Mouse (Mus musculus): ENCODE results near the gene Mfsd14b. TPM values are rescaled to one million over a fixed set of nuclear protein-coding genes. Genes with fewer than 3 reads are reported as not detected.

Mfsd14b gene
- total RNA-seq (2014; rRNA removed) (29.2 and 35.0 TPM in 2 replicates), polyA plus RNA-seq (2012; rRNA removed) (10.0 and 11.8 TPM in 2 replicates)

DNA sequence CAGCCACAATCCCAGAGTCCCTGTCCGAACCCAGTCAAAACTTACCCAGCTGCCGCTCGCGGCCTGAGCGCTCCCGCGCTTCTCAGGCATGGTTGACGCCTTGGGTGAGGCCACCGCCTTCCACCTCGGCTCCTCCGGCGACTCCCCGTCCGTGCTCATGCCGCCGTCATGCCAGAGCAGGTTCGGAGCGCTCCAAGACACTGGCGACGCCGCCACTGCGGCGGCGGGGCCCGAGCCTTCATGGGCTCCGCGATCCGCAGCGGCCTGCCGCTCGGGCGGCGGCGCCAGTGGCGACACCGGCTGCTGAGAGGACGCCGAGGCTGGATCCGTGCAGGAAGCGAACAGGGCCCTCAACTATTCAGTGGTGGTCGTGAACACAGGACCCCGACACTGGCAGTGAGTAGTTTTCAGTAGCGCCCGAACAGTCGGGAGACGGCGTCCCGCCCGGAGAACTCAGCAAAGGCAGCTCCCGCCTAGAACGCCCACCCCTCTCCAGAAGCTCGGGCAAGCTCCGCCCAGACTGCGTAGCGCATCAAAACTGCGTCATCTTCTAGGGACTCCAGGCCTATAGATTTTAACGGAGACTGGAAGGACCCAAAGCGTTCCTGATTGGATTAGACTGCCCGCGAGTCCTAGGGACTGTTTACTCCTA, at the start of gene Mfsd14b:
Gene Mfsd14b, minus strand, starts transcription at position 517 of the 652 bp plus-strand sequence.
- peak within 1 kb of the TSS; percentile 88 for H3K4me3 ChIP-seq (ENCODE audit: insufficient read depth, low read depth, low read length)
- no peak for TF ChIP-seq CTCF (IDR thresholded peaks at IDR 0.05; ENCODE audit: low read depth, low read length)
- peak; percentile 53; the same call in 1 of the 2 replicates for TF ChIP-seq POLR2A (IDR thresholded peaks at IDR 0.05; ENCODE audit: extremely low read depth, insufficient read depth, low read length)
- WGBS, result under 1% methylated on average over 60 of the region's 60 CpGs
- H3K4me1 ChIP-seq (ENCODE audit: control insufficient read depth, insufficient read depth, low read length), result peaks cover 5% of the 10 kb centered on the region; the same call in 1 of the 2 replicates
- H3K27ac ChIP-seq (replicated peaks; ENCODE audit: insufficient read depth, low read depth, low read length), result peak within 1 kb of the TSS; percentile 40
- H3K36me3 ChIP-seq (ENCODE audit: control insufficient read depth, insufficient read depth, low read length), result no peaks in the 10 kb centered on the region
- DNase-seq (ENCODE audit: extremely low read depth, low read depth, low spot score), result peak; percentile 86
- H3K27me3 ChIP-seq (ENCODE audit: control insufficient read depth, insufficient read depth, low read length), result no peaks in the 10 kb centered on the region
- peaks cover 6% of the 10 kb centered on the region; the same call in 1 of the 2 replicates for H3K79me2 ChIP-seq (ENCODE audit: control insufficient read depth, insufficient read depth, low read length)
- H3K9ac ChIP-seq (ENCODE audit: low read depth, low read length), result peak within 1 kb of the TSS; percentile 87

DNA sequence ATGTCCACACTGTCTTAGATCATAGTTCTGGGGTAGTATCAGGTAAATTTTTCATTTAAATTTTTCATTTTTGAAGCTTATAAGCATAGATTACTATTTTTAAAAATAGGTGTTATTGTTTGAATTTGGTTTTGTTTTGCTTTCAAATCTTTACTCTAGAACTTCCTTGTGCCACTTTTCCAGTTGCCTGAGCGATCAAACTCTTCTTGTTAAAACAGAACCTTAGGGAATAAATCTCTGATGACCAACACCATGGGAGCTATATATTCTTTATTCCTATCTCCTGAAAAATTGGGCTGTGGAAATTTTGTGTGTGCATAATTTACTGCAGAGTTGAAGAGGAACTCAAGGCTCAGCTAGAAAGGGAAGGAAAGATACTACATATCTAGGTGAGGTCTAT, 37.2 kb upstream of the Mfsd14b start, which contains the start of gene Olfr466:
Gene Olfr466, plus strand, starts transcription at position 301 of the 400 bp plus-strand sequence.
- WGBS, result 72% methylated on average over 1 of the region's 1 CpGs
- H3K4me3 ChIP-seq (ENCODE audit: insufficient read depth, low read depth, low read length), result no peak within 1 kb of the TSS
- H3K27ac ChIP-seq (replicated peaks; ENCODE audit: insufficient read depth, low read depth, low read length), result no peak within 1 kb of the TSS
- H3K4me1 ChIP-seq (ENCODE audit: control insufficient read depth, insufficient read depth, low read length), result no peaks in the 10 kb centered on the region
- H3K36me3 ChIP-seq (ENCODE audit: control insufficient read depth, insufficient read depth, low read length), result no peaks in the 10 kb centered on the region
- H3K27me3 ChIP-seq (ENCODE audit: control insufficient read depth, insufficient read depth, low read length), result no peaks in the 10 kb centered on the region
- H3K79me2 ChIP-seq (ENCODE audit: control insufficient read depth, insufficient read depth, low read length), result no peaks in the 10 kb centered on the region
- no peak for DNase-seq (ENCODE audit: extremely low read depth, low read depth, low spot score)
- H3K9ac ChIP-seq (ENCODE audit: low read depth, low read length), result no peak within 1 kb of the TSS
- TF ChIP-seq POLR2A (IDR thresholded peaks at IDR 0.05; ENCODE audit: extremely low read depth, insufficient read depth, low read length), result no peak
- TF ChIP-seq CTCF (IDR thresholded peaks at IDR 0.05; ENCODE audit: low read depth, low read length), result no peak

DNA sequence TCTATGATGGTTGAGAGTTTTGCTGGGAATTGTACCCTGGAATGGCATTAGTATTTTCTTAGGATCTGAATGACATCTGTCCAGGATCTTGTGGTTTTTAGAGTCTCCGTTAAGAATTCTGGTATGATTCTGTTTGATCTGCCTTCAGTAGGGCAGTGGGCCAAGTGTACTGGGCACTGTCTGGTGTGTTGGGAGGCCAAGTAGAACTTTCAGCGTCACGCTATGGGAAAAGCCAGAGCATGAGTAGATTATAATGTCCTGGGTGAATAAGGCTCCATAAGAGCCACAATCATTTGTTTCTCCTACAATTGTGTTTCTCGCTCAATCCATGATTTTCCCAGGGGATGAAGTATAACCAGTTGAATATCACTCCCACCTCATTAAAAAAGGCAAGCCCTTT, 25.0 kb upstream of the Mfsd14b start, which contains the start of gene Olfr465-ps1:
Gene Olfr465-ps1, plus strand, starts transcription at position 301 of the 400 bp plus-strand sequence.
- DNase-seq (ENCODE audit: extremely low read depth, low read depth, low spot score), result no peak
- no peak within 1 kb of the TSS for H3K4me3 ChIP-seq (ENCODE audit: insufficient read depth, low read depth, low read length)
- H3K36me3 ChIP-seq (ENCODE audit: control insufficient read depth, insufficient read depth, low read length), result no peaks in the 10 kb centered on the region
- H3K27ac ChIP-seq (replicated peaks; ENCODE audit: insufficient read depth, low read depth, low read length), result no peak within 1 kb of the TSS
- H3K4me1 ChIP-seq (ENCODE audit: control insufficient read depth, insufficient read depth, low read length), result no peaks in the 10 kb centered on the region
- no peaks in the 10 kb centered on the region for H3K27me3 ChIP-seq (ENCODE audit: control insufficient read depth, insufficient read depth, low read length)
- 68% methylated on average over 4 of the region's 4 CpGs for WGBS
- no peaks in the 10 kb centered on the region for H3K79me2 ChIP-seq (ENCODE audit: control insufficient read depth, insufficient read depth, low read length)
- no peak for TF ChIP-seq CTCF (IDR thresholded peaks at IDR 0.05; ENCODE audit: low read depth, low read length)
- no peak for TF ChIP-seq POLR2A (IDR thresholded peaks at IDR 0.05; ENCODE audit: extremely low read depth, insufficient read depth, low read length)
- no peak within 1 kb of the TSS for H3K9ac ChIP-seq (ENCODE audit: low read depth, low read length)

DNA sequence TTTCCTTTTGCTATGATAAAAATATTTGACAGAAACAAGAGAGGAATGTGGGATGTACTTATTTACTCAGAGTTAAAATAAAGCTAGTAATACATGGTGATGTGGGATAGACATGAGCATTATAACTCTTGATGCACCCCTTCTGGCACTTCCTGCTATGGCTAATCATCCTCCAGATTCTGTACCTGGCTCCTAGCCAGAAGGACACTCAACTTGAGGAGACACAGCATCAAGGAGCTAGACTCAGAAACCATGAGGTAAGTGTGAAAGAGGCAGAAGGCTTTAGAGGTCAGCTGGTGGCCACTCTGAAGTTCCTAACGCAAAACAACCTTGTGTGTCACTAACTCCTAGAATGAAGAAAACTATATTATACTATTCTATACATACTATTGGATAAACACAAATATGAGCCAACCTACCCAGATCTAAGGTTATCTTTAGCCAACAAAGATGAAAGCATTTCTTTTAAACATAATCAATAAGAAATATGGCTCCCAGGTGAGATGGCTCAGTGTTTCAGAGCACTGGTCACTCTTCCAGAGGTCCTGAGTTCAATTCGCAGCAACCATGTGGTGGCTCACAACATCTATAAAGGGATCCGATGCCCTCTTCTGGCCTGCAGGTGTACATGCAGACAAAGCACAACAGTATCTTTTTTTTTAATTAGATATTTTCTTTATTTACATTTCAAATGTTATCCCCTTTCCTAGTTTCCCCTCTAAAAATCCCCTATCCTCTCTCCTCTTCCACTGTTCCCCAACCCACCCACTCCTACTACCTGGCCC, 14.5 kb upstream of the Mfsd14b start:
- H3K27ac ChIP-seq (replicated peaks; ENCODE audit: insufficient read depth, low read depth, low read length), result no peak overlapping the region
- H3K4me3 ChIP-seq (ENCODE audit: insufficient read depth, low read depth, low read length), result no peak overlapping the region
- no peaks in the 10 kb centered on the region for H3K36me3 ChIP-seq (ENCODE audit: control insufficient read depth, insufficient read depth, low read length)
- no peak overlapping the region for H3K9ac ChIP-seq (ENCODE audit: low read depth, low read length)
- H3K4me1 ChIP-seq (ENCODE audit: control insufficient read depth, insufficient read depth, low read length), result no peaks in the 10 kb centered on the region
- no peaks in the 10 kb centered on the region for H3K79me2 ChIP-seq (ENCODE audit: control insufficient read depth, insufficient read depth, low read length)
- peak; percentile 12 for DNase-seq (ENCODE audit: extremely low read depth, low read depth, low spot score)
- H3K27me3 ChIP-seq (ENCODE audit: control insufficient read depth, insufficient read depth, low read length), result no peaks in the 10 kb centered on the region
- 57% methylated on average over 3 of the region's 3 CpGs for whole genome bisulfite sequencing
- TF ChIP-seq CTCF (IDR thresholded peaks at IDR 0.05; ENCODE audit: low read depth, low read length) (peak; percentile 37; the same call in 1 of the 2 replicates), POLR2A (IDR thresholded peaks at IDR 0.05; ENCODE audit: extremely low read depth, insufficient read depth, low read length) (no peak)

DNA sequence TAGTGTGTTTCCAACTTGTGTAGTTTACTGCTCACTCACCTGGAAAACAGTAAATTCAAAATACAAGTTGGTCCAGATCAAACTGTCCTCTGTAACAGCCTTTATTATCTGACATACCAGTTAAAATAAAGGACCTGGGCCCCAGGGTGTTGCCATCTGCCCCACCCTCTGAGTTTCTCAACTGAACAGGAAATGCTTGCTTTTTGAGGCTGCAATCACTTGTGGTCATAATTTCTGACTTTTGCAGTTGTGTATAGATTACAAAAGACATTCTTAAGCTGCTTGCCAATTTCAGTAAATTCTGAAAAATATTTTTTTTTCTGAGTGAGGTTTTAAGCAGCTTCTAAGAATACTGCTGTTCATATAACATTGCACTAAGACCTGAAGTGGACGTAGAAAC, 9.3 kb upstream of the Mfsd14b start:
- Histone ChIP-seq H3K4me1 (ENCODE audit: control insufficient read depth, insufficient read depth, low read length) (no peaks in the 10 kb centered on the region), H3K27me3 (ENCODE audit: control insufficient read depth, insufficient read depth, low read length) (no peaks in the 10 kb centered on the region), H3K4me3 (ENCODE audit: insufficient read depth, low read depth, low read length) (no peak overlapping the region), H3K27ac (replicated peaks; ENCODE audit: insufficient read depth, low read depth, low read length) (no peak overlapping the region), H3K79me2 (ENCODE audit: control insufficient read depth, insufficient read depth, low read length) (no peaks in the 10 kb centered on the region), H3K9ac (ENCODE audit: low read depth, low read length) (no peak overlapping the region), H3K36me3 (ENCODE audit: control insufficient read depth, insufficient read depth, low read length) (no peaks in the 10 kb centered on the region)
- WGBS, result 93% methylated on average over 1 of the region's 1 CpGs
- no peak for DNase-seq (ENCODE audit: extremely low read depth, low read depth, low spot score)
- TF ChIP-seq POLR2A (IDR thresholded peaks at IDR 0.05; ENCODE audit: extremely low read depth, insufficient read depth, low read length), result no peak
- no peak for TF ChIP-seq CTCF (IDR thresholded peaks at IDR 0.05; ENCODE audit: low read depth, low read length)

All from liver, adult 2 months (tissue).